Mouse (Mus musculus) cortical plate, adult 2 months (tissue): ENCODE data around the gene Rsl24d1.
"Not testable (repeated sequence)": the region's sequence is repeated elsewhere in the genome, so short reads cannot be mapped to it uniquely, and the experiment has no call there.

ENCODE experiments used
- CTCF ChIP-seq: fragments of 200-500 bp; IDR thresholded peaks from 2 replicates; pipeline ENCODE4 v1.5.1; 2011; ENCODE audit warnings: mild to moderate bottlenecking, control low read depth, low read length; ENCODE audit not compliant: insufficient read depth; ENCODE audit errors: extremely low read depth
- POLR2A ChIP-seq: fragments of 200-500 bp; IDR thresholded peaks from 2 replicates; pipeline ENCODE4 v1.6.1; 2011; ENCODE audit warnings: mild to moderate bottlenecking, low read length, control low read depth; ENCODE audit not compliant: insufficient read depth; ENCODE audit errors: extremely low read depth

GRCm38 (mm10) chr9:73116704-73117103 lies 3.5 kb downstream of the Rsl24d1 start:
- TF ChIP-seq CTCF, POLR2A: not testable (repeated sequence)
